Mouse (Mus musculus) liver, embryonic 15.5 days (tissue): ENCODE data around the gene Cpne6. TPM values are rescaled to one million over a fixed set of nuclear protein-coding genes. Genes with fewer than 3 reads are reported as not detected.

Source experiments
- ATAC-seq: fragments of 200-750 bp; cut with Nextera tagmentation; 2 replicates; pipeline ENCODE4 v1.8.0; 2017; ENCODE audit warnings: moderate number of reproducible peaks, mild to moderate bottlenecking, moderate library complexity; ENCODE audit not compliant: insufficient read depth
- H3K27ac ChIP-seq: fragments of 300-500 bp; sonication (generic); replicated peaks from 2 replicates; pipeline ENCODE4 v1.5.1; 2015; ENCODE audit warnings: mild to moderate bottlenecking, inconsistent platforms
- H3K27me3 ChIP-seq: fragments of 300-500 bp; sonication (generic); 2 replicates; pipeline ENCODE4 v1.6.1; 2015; ENCODE audit warnings: mild to moderate bottlenecking, inconsistent platforms
- H3K36me3 ChIP-seq: fragments of 300-500 bp; sonication (generic); replicated peaks from 2 replicates; pipeline ENCODE4 v1.6.1; 2015; ENCODE audit warnings: moderate library complexity, mild to moderate bottlenecking, inconsistent platforms
- H3K4me1 ChIP-seq: fragments of 300-500 bp; sonication (generic); replicated peaks from 2 replicates; pipeline ENCODE4 v1.6.1; 2015; ENCODE audit warnings: inconsistent platforms
- H3K4me2 ChIP-seq: fragments of 300-500 bp; sonication (generic); 2 replicates; pipeline ENCODE4 v1.6.1; 2015; ENCODE audit warnings: moderate library complexity, mild to moderate bottlenecking, inconsistent platforms
- H3K4me3 ChIP-seq: fragments of 300-500 bp; sonication (generic); replicated peaks from 2 replicates; pipeline ENCODE4 v1.5.1; 2015; ENCODE audit warnings: mild to moderate bottlenecking, inconsistent platforms
- H3K9ac ChIP-seq: fragments of 300-500 bp; sonication (generic); 2 replicates; pipeline ENCODE4 v1.6.1; 2015; ENCODE audit warnings: moderate library complexity, mild to moderate bottlenecking, inconsistent platforms
- H3K9me3 ChIP-seq: fragments of 300-500 bp; sonication (generic); replicated peaks from 2 replicates; pipeline ENCODE4 v1.6.1; 2016; ENCODE audit warnings: inconsistent platforms
- WGBS: fragments of 180-500 bp; shearing (Covaris S2); methylation state at CpG from one replicate; pipeline ENCODE4 v1.1.7; 2015; ENCODE audit warnings: mixed read lengths; ENCODE audit not compliant: insufficient replicate concordance; 5-methylcytosine and 5-hydroxymethylcytosine counted together
- polyA plus RNA-seq: library from polyadenylated mRNA; unstranded; fragments of >200 nt; fragmentation: Nextera tagmentation; extraction: Ambion mirVana; gene quantifications from 2 replicates; pipeline ENCODE4 v1.2.1, GENCODE M21; 2015

The Cpne6 gene
- polyA plus RNA-seq = not detected in 2 replicates

DNA sequence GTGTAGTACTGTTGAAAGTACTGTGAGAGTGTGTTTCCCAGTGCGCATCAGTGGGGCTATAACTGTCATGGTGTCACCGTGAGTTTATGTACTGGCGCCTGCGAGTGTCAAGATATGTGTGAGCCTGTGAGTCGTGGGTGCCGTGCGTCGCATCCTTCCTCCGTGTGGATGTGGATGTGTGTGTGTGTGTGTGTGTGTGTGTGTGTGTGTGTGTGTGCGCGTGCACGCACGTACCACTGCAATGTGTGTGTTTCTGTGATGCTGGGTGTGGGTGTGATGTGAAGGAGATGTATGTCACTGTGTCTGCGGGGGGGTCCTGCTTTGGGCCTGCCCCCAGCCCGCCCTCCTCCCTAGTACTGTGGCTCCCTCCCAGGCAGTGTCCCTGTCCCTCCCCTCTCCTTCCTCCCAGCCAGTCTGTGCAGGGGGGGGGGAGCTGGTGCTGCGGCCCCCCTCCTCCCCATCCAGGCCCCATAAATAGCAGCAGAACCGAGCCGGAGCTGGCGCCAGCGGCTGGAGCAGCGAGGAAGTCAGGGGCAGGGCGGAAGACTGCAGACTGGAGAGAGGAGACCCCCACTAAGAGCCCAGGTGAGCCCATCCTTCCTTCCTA lies at the start of gene Cpne6:
Gene Cpne6, plus strand, starts transcription at position 321 of the 607 bp plus-strand sequence.
- Histone ChIP-seq H3K27ac (no peak within 1 kb of the TSS), H3K9ac (no peak within 1 kb of the TSS), H3K9me3 (no peaks in the 10 kb centered on the region), H3K4me1 (peaks cover 12% of the 10 kb centered on the region; the same call in 1 of the 2 replicates), H3K4me2 (no peak within 1 kb of the TSS), H3K4me3 (no peak within 1 kb of the TSS), H3K27me3 (peaks cover 67% of the 10 kb centered on the region), H3K36me3 (no peaks in the 10 kb centered on the region)
- WGBS = 50% methylated on average over 22 of the region's 22 CpGs
- ATAC-seq = no peak

DNA sequence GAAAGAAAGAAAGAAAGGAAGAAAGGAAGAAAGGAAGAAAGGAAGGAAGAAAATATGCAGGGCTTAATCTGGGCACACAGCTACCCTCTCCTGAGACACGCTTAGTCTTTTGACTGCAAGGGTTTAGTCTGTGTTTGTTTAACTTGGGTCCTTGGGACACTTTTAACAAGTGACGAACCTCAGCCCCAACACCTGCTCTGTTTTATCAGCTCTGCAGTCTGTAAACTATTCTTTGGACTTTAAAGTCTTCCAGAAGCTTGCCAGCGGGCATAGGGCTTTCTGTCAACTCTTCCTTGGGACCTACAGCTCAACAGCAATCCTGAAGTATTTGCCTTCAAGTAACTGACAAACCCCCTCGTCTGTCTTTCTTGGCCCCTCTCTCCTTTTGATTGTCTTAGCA lies 48.5 kb upstream of the Cpne6 start:
- no peak overlapping the region for H3K27ac ChIP-seq
- ATAC-seq = no peak

DNA sequence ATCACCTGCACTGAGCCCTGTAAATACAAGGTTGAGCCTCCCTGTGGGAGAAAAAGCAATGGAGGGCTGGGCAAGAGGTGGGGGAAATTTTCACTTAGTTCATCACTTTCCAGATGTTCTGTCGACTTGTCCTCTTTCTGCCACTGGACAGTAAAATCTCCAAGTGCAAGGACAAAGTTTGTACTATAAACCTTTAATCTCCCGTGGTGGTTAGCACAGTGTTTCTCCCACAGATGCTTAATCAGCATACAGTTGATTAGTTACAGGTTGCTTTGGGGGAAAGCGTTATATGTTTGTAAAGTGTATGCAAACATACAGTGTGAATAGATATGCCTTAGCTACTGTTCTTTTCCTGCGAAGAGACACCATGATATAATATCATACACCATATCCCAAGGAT lies 43.8 kb upstream of the Cpne6 start:
- H3K36me3 ChIP-seq = no peaks in the 10 kb centered on the region
- H3K4me3 ChIP-seq = no peak overlapping the region
- H3K4me1 ChIP-seq = peaks cover 28% of the 10 kb centered on the region
- WGBS = 46% methylated on average over 4 of the region's 4 CpGs
- ATAC-seq = no peak
- H3K4me2 ChIP-seq = no peak overlapping the region
- H3K27me3 ChIP-seq = peaks cover 14% of the 10 kb centered on the region; the same call in 1 of the 2 replicates
- no peak overlapping the region for H3K27ac ChIP-seq
- no peaks in the 10 kb centered on the region for H3K9me3 ChIP-seq
- H3K9ac ChIP-seq = no peak overlapping the region

More for the DNA sequence above, 48.5 kb upstream of the Cpne6 start:
- Histone ChIP-seq H3K4me1 (peaks cover 3% of the 10 kb centered on the region; the same call in 1 of the 2 replicates), H3K9ac (no peak overlapping the region), H3K36me3 (no peaks in the 10 kb centered on the region), H3K4me2 (no peak overlapping the region), H3K4me3 (no peak overlapping the region), H3K27me3 (peaks cover 5% of the 10 kb centered on the region; the same call in 1 of the 2 replicates), H3K9me3 (no peaks in the 10 kb centered on the region)
- WGBS = 37% methylated on average over 4 of the region's 4 CpGs

DNA sequence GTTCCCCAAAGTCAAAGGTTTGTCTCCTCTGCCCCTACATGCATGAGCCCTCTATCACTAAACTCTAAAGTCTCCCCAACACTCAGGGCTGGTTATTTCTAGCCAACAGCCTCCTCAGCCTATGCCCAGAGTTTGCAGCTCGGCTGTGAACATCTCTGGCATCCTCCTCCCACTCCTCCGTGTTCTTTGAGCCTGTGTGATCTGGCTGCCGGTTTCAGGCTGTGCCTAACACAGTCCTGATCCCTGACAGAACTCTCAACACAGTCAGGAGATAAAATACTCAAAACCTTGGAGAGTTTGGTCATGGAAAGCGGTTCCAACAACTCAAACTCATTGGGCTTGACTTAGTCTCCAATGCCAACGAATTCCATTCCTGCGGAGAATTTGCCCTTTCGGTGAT lies 43.1 kb upstream of the Cpne6 start:
- Histone ChIP-seq H3K4me1 (peaks cover 28% of the 10 kb centered on the region), H3K27ac (no peak overlapping the region), H3K4me3 (no peak overlapping the region), H3K4me2 (no peak overlapping the region), H3K27me3 (peaks cover 14% of the 10 kb centered on the region; the same call in 1 of the 2 replicates), H3K36me3 (no peaks in the 10 kb centered on the region), H3K9me3 (no peaks in the 10 kb centered on the region), H3K9ac (no peak overlapping the region)
- no peak for ATAC-seq
- WGBS = 67% methylated on average over 7 of the region's 7 CpGs

DNA sequence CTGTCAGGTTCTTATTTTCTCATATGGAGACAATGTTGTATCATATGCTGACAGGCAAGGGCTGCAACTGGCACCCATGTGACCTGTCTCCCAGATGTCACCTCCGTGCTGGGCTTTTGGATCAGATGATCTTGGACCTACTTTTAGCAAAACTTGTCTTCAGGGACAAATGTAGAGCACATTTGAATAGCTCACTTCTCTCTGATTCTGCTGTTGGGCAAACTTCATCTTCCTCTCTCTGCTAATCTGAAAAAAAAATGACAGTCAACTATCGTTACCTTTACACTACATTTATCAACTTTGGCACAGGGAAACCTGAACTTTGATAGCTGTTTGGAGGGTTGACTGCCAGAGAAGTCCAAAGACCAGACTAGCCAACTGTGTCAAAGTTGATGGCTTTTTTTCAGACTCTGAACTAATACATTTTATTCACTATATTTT lies 41.9 kb upstream of the Cpne6 start:
- no peak overlapping the region for H3K9ac ChIP-seq
- no peak for ATAC-seq
- H3K36me3 ChIP-seq = no peaks in the 10 kb centered on the region

DNA sequence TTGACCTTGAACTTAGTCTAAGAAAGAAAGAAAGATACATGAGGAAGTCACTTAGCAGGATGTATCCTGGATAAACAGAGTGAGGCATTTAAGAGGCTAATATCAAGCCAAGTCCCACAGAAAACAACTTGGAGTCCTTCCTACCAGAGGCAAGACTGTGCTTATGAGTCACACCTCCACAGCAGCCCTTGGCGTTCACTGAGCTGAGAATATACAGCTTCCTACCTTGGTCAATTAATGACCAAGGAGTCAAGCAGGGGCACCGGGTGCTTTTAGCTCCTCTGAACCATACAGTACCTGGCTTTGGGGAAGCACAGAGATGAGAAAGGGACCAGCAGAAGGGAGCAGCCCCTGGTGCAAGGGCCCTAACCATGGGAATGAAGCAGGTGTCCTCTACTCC lies 41.2 kb upstream of the Cpne6 start:
- H3K9me3 ChIP-seq = no peaks in the 10 kb centered on the region
- no peak overlapping the region for H3K4me3 ChIP-seq
- no peak for ATAC-seq
- peak overlapping the region; percentile 34; the same call in 1 of the 2 replicates for H3K27ac ChIP-seq
- WGBS = 46% methylated on average over 2 of the region's 2 CpGs
- H3K36me3 ChIP-seq = no peaks in the 10 kb centered on the region
- H3K9ac ChIP-seq = no peak overlapping the region
- peaks cover 27% of the 10 kb centered on the region for H3K4me1 ChIP-seq
- H3K4me2 ChIP-seq = no peak overlapping the region
- peaks cover 14% of the 10 kb centered on the region; the same call in 1 of the 2 replicates for H3K27me3 ChIP-seq

More for the DNA sequence above, 41.9 kb upstream of the Cpne6 start:
- Histone ChIP-seq H3K27ac (no peak overlapping the region), H3K4me2 (no peak overlapping the region), H3K9me3 (no peaks in the 10 kb centered on the region), H3K4me3 (no peak overlapping the region), H3K4me1 (peaks cover 28% of the 10 kb centered on the region), H3K27me3 (peaks cover 14% of the 10 kb centered on the region; the same call in 1 of the 2 replicates)
- WGBS = 39% methylated on average over 2 of the region's 2 CpGs

DNA sequence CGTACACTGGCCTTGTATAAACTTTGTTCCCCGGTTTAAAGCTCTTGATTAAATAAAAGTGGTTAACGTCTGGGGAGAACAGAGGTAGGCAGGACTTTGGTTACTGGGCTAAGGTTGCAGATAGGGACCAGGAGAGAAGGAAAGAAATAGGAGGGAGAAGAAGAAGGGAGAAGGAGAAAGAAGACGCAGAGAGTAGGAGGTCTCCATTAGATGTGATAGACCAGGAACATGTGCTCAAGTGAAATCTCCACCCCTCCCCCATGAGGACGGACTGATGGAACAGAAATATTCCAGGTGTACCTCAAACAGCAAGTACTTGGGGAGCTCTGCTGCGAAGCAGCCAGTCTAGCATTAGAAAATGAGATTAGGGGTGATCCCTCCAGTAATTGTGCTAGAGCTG lies 40.4 kb upstream of the Cpne6 start:
- 67% methylated on average over 6 of the region's 6 CpGs for WGBS
- Histone ChIP-seq H3K36me3 (no peaks in the 10 kb centered on the region), H3K4me1 (peaks cover 25% of the 10 kb centered on the region), H3K9me3 (no peaks in the 10 kb centered on the region), H3K9ac (no peak overlapping the region), H3K27ac (no peak overlapping the region), H3K27me3 (peaks cover 14% of the 10 kb centered on the region; the same call in 1 of the 2 replicates), H3K4me2 (no peak overlapping the region), H3K4me3 (no peak overlapping the region)
- no peak for ATAC-seq

DNA sequence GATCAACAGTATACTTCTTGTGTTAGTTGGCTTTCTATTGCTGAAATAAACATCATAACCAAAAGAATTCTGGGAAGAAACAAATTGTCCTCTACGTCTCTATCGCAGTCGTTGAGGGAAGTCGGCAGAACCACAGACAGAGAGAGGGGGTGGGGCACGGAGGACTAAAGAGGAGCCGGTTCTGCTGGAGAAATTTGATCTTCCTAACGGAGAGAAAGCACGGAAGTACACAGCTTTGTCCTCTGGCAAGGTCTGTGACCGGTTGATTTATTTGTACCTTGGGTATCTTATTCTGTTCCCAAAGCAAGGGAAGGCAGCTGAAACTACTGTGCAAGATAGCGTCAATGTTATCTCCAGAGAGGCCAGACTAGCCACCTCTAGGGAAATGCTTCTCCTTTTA lies 39.4 kb upstream of the Cpne6 start:
- H3K9me3 ChIP-seq = no peaks in the 10 kb centered on the region
- ATAC-seq = no peak
- peaks cover 10% of the 10 kb centered on the region; the same call in 1 of the 2 replicates for H3K27me3 ChIP-seq
- no peak overlapping the region for H3K27ac ChIP-seq
- no peak overlapping the region for H3K4me3 ChIP-seq
- no peak overlapping the region for H3K9ac ChIP-seq
- peaks cover 32% of the 10 kb centered on the region for H3K4me1 ChIP-seq
- no peaks in the 10 kb centered on the region for H3K36me3 ChIP-seq
- 4% methylated on average over 10 of the region's 10 CpGs for WGBS
- H3K4me2 ChIP-seq = peak overlapping the region; percentile 25

DNA sequence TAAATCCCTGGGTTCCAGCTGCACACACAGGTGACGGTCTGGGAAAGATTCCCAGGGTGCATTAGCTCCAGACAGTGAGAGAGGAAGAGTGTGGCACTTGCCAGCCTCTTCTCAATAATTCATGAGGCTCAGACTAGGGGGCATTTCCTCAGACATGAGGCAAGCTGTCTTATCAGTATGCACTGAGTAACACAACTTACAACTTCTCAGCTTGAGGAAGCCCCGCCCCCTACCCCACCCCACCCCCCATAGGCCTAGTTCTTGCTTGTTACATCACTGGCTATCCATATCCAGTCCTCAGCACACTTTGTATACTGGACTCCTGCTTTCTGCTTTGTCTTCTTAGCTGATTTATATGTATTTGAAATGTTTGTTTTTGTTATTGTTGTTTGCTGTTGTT lies 34.6 kb upstream of the Cpne6 start:
- Histone ChIP-seq H3K4me3 (no peak overlapping the region), H3K27ac (peak overlapping the region; percentile 19; the same call in 1 of the 2 replicates), H3K4me1 (peaks cover 57% of the 10 kb centered on the region), H3K9ac (no peak overlapping the region), H3K36me3 (peaks cover 8% of the 10 kb centered on the region; the same call in 1 of the 2 replicates), H3K9me3 (no peaks in the 10 kb centered on the region), H3K27me3 (no peaks in the 10 kb centered on the region), H3K4me2 (no peak overlapping the region)
- 12% methylated on average over 2 of the region's 2 CpGs for WGBS
- no peak for ATAC-seq

DNA sequence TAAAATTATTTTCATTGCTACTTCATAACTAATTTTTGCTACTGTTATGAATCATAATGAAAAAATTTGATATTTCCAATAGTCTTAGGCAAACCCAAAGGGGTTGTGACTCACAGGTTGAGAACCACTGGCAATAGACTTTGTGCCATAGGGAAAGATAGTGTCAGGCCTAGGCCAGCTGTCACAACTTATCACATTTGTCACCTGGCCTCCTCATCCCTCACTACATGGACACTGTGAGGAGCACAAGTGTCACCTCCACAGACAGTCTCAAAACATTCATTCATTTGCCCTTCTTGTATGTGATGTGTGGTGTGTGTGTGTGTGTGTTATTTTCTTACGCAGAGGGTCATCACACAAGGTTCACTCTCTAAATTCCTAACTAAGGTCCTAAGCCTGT lies 32.8 kb upstream of the Cpne6 start:
- H3K27ac ChIP-seq = peak overlapping the region; percentile 91
- H3K4me1 ChIP-seq = peaks cover 66% of the 10 kb centered on the region
- H3K9ac ChIP-seq = peak overlapping the region; percentile 74; the same call in 1 of the 2 replicates
- peak overlapping the region; percentile 79 for H3K4me2 ChIP-seq
- H3K4me3 ChIP-seq = no peak overlapping the region
- peak; percentile 68 for ATAC-seq
- no peaks in the 10 kb centered on the region for H3K9me3 ChIP-seq
- H3K27me3 ChIP-seq = no peaks in the 10 kb centered on the region
- 81% methylated on average over 1 of the region's 1 CpGs for WGBS
- peaks cover 19% of the 10 kb centered on the region for H3K36me3 ChIP-seq

DNA sequence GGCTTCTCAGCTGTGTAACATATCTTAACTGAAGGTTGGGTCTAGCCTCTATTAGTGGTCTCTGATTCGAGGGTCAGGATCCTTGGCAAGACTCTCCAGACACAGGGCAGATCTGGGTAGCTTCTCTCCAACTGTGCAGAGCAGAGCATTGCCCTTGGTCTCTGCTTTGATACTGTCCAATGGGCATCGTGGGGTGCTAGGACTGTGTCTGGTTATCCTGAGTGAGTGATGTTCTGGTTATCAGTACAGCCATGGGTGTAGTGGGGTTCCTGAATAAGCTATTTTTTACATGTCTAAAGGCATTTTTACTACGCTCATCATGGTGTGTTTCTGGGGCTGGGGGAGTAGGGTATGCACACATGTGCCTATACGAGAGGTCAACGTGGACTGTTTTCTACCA lies 32.4 kb upstream of the Cpne6 start:
- WGBS = 24% methylated on average over 5 of the region's 5 CpGs
- ATAC-seq = peak; percentile 72
- Histone ChIP-seq H3K36me3 (peaks cover 19% of the 10 kb centered on the region), H3K4me2 (peak overlapping the region; percentile 79), H3K4me1 (peaks cover 66% of the 10 kb centered on the region), H3K27me3 (no peaks in the 10 kb centered on the region), H3K27ac (peak overlapping the region; percentile 91), H3K9me3 (no peaks in the 10 kb centered on the region), H3K9ac (peak overlapping the region; percentile 74), H3K4me3 (peak overlapping the region; percentile 69)
